Mouse (Mus musculus) liver, embryonic 14.5 days (tissue): ENCODE results near the gene Lbx1.

Experiments used
- CTCF ChIP-seq: IDR thresholded peaks from 2 replicates; pipeline ENCODE4 v1.5.1; 2016; ENCODE audit warnings: antibody characterized with exemption, low read depth, control low read depth
- EP300 ChIP-seq: IDR thresholded peaks from 2 replicates; pipeline ENCODE4 v1.6.1; 2016; ENCODE audit warnings: antibody characterized with exemption, low read depth

DNA sequence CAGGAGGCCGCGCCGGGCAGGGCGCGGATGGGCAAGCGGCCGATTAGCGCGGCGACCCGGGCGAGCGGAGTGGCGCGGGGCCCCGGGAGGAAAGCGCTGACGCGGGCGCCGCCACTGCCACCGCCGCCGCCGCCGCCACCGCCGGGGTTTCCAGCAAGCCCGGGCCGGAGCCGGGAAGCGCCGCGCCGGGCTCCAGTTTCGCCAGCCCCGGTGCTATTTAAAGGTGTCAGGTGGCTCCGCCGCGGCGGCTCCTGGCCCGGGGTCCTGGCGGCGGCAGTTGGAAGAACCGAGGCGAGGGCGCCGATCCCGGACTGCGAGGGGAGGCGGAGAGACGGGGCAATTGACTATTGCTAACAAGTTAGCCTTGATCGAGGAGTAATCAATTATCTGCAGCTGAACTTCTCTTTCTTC, 276 bp downstream of the Lbx1 start:
- no peak for TF ChIP-seq EP300
- TF ChIP-seq CTCF = no peak
